Mouse (Mus musculus): Measurements from ENCODE around the gene Palm2. TPM values are rescaled to one million over a fixed set of nuclear protein-coding genes. Genes with fewer than 3 reads are reported as not detected.

Palm2 gene
- polyA plus RNA-seq, 1 experiment from 2014 or later: 29.6 TPM

- Histone ChIP-seq H3K4me1 (peaks cover 63% of the 10 kb centered on the region), H3K27me3 (ENCODE audit: insufficient read depth, poor library complexity, severe bottlenecking) (no peaks in the 10 kb centered on the region), H3K27ac (no peak overlapping the region), H3K9me3 (no peaks in the 10 kb centered on the region), H3K4me3 (no peak overlapping the region), H3K36me3 (peaks cover 8% of the 10 kb centered on the region)
- WGBS: 70% methylated on average over 9 of the region's 9 CpGs
- DNase-seq (ENCODE audit: low spot score): no peak
Measured at GRCm38 (mm10) chr4:57638941-57639340, 204.9 kb downstream of the Palm2 start.

- Histone ChIP-seq H3K27me3 (ENCODE audit: insufficient read depth, poor library complexity, severe bottlenecking) (no peaks in the 10 kb centered on the region), H3K4me1 (peaks cover 51% of the 10 kb centered on the region), H3K36me3 (peaks cover 21% of the 10 kb centered on the region), H3K9me3 (no peaks in the 10 kb centered on the region), H3K27ac (peak overlapping the region; percentile 29; the same call in 1 of the 2 replicates), H3K4me3 (no peak overlapping the region)
- WGBS: 26% methylated on average over 7 of the region's 7 CpGs
- DNase-seq (ENCODE audit: low spot score): no peak
Measured at GRCm38 (mm10) chr4:57640222-57640621, 206.2 kb downstream of the Palm2 start.

GRCm38 (mm10) chr4:57640971-57641370 lies 206.9 kb downstream of the Palm2 start:
- Histone ChIP-seq H3K27ac (no peak overlapping the region), H3K9me3 (no peaks in the 10 kb centered on the region), H3K27me3 (ENCODE audit: insufficient read depth, poor library complexity, severe bottlenecking) (no peaks in the 10 kb centered on the region), H3K4me3 (no peak overlapping the region), H3K36me3 (peaks cover 29% of the 10 kb centered on the region), H3K4me1 (peaks cover 44% of the 10 kb centered on the region)
- 83% methylated on average over 3 of the region's 3 CpGs for WGBS
- DNase-seq (ENCODE audit: low spot score): no peak

GRCm38 (mm10) chr4:57650994-57651393 lies 216.9 kb downstream of the Palm2 start:
- WGBS: 80% methylated on average over 1 of the region's 1 CpGs
- H3K4me3 ChIP-seq: no peak overlapping the region
- no peaks in the 10 kb centered on the region for H3K27me3 ChIP-seq (ENCODE audit: insufficient read depth, poor library complexity, severe bottlenecking)
- H3K4me1 ChIP-seq: peaks cover 5% of the 10 kb centered on the region; the same call in 1 of the 2 replicates
- H3K36me3 ChIP-seq: peaks cover 77% of the 10 kb centered on the region
- H3K9me3 ChIP-seq: no peaks in the 10 kb centered on the region
- no peak for DNase-seq (ENCODE audit: low spot score)
- H3K27ac ChIP-seq: no peak overlapping the region

- H3K36me3 ChIP-seq: peaks cover 80% of the 10 kb centered on the region
- DNase-seq (ENCODE audit: low spot score): no peak
- no peaks in the 10 kb centered on the region for H3K27me3 ChIP-seq (ENCODE audit: insufficient read depth, poor library complexity, severe bottlenecking)
- no peaks in the 10 kb centered on the region for H3K9me3 ChIP-seq
- no peak overlapping the region for H3K27ac ChIP-seq
- peaks cover 5% of the 10 kb centered on the region; the same call in 1 of the 2 replicates for H3K4me1 ChIP-seq
- H3K4me3 ChIP-seq: no peak overlapping the region
- WGBS: 84% methylated on average over 8 of the region's 8 CpGs
Measured at GRCm38 (mm10) chr4:57651547-57651946, 217.5 kb downstream of the Palm2 start.

- no peak for DNase-seq (ENCODE audit: low spot score)
- Histone ChIP-seq H3K27me3 (ENCODE audit: insufficient read depth, poor library complexity, severe bottlenecking) (no peaks in the 10 kb centered on the region), H3K27ac (no peak overlapping the region), H3K4me1 (peaks cover 5% of the 10 kb centered on the region; the same call in 1 of the 2 replicates), H3K9me3 (no peaks in the 10 kb centered on the region), H3K36me3 (peaks cover 88% of the 10 kb centered on the region), H3K4me3 (no peak overlapping the region)
- 74% methylated on average over 5 of the region's 5 CpGs for WGBS
Measured at GRCm38 (mm10) chr4:57652185-57652904, 218.3 kb downstream of the Palm2 start.

GRCm38 (mm10) chr4:57655966-57656365 lies 221.9 kb downstream of the Palm2 start:
- H3K27me3 ChIP-seq (ENCODE audit: insufficient read depth, poor library complexity, severe bottlenecking): no peaks in the 10 kb centered on the region
- H3K4me3 ChIP-seq: no peak overlapping the region
- H3K27ac ChIP-seq: no peak overlapping the region
- no peaks in the 10 kb centered on the region for H3K9me3 ChIP-seq
- peaks cover 69% of the 10 kb centered on the region for H3K36me3 ChIP-seq
- no peak for DNase-seq (ENCODE audit: low spot score)
- WGBS: 82% methylated on average over 1 of the region's 1 CpGs
- H3K4me1 ChIP-seq: peaks cover 14% of the 10 kb centered on the region

GRCm38 (mm10) chr4:57656388-57656787 lies 222.3 kb downstream of the Palm2 start:
- H3K36me3 ChIP-seq: peaks cover 69% of the 10 kb centered on the region
- DNase-seq (ENCODE audit: low spot score): no peak
- 78% methylated on average over 12 of the region's 12 CpGs for WGBS

GRCm38 (mm10) chr4:57656861-57657260 lies 222.8 kb downstream of the Palm2 start:
- Histone ChIP-seq H3K4me1 (peaks cover 15% of the 10 kb centered on the region), H3K27me3 (ENCODE audit: insufficient read depth, poor library complexity, severe bottlenecking) (no peaks in the 10 kb centered on the region), H3K27ac (no peak overlapping the region), H3K36me3 (peaks cover 64% of the 10 kb centered on the region), H3K4me3 (no peak overlapping the region), H3K9me3 (no peaks in the 10 kb centered on the region)
- DNase-seq (ENCODE audit: low spot score): no peak
- WGBS: 84% methylated on average over 3 of the region's 3 CpGs

More at GRCm38 (mm10) chr4:57656388-57656787, 222.3 kb downstream of the Palm2 start:
- Histone ChIP-seq H3K4me3 (no peak overlapping the region), H3K4me1 (peaks cover 15% of the 10 kb centered on the region), H3K9me3 (no peaks in the 10 kb centered on the region), H3K27ac (no peak overlapping the region), H3K27me3 (ENCODE audit: insufficient read depth, poor library complexity, severe bottlenecking) (no peaks in the 10 kb centered on the region)

GRCm38 (mm10) chr4:57660470-57660869 lies 226.4 kb downstream of the Palm2 start:
- no peak overlapping the region for H3K4me3 ChIP-seq
- no peaks in the 10 kb centered on the region for H3K27me3 ChIP-seq (ENCODE audit: insufficient read depth, poor library complexity, severe bottlenecking)
- DNase-seq (ENCODE audit: low spot score): no peak
- H3K9me3 ChIP-seq: no peaks in the 10 kb centered on the region
- WGBS: 31% methylated on average over 4 of the region's 4 CpGs
- H3K4me1 ChIP-seq: peaks cover 15% of the 10 kb centered on the region
- H3K36me3 ChIP-seq: peaks cover 50% of the 10 kb centered on the region
- peak overlapping the region; percentile 42; the same call in 1 of the 2 replicates for H3K27ac ChIP-seq

GRCm38 (mm10) chr4:57666101-57666500 lies 232.1 kb downstream of the Palm2 start:
- Histone ChIP-seq H3K27ac (no peak overlapping the region), H3K9me3 (no peaks in the 10 kb centered on the region), H3K4me3 (no peak overlapping the region), H3K27me3 (ENCODE audit: insufficient read depth, poor library complexity, severe bottlenecking) (no peaks in the 10 kb centered on the region), H3K4me1 (peaks cover 32% of the 10 kb centered on the region), H3K36me3 (peaks cover 29% of the 10 kb centered on the region)
- no peak for DNase-seq (ENCODE audit: low spot score)
- WGBS: 78% methylated on average over 3 of the region's 3 CpGs

- peaks cover 8% of the 10 kb centered on the region; the same call in 1 of the 2 replicates for H3K36me3 ChIP-seq
- peaks cover 66% of the 10 kb centered on the region for H3K4me1 ChIP-seq
- no peak overlapping the region for H3K4me3 ChIP-seq
- DNase-seq (ENCODE audit: low spot score): peak; percentile 87
- H3K9me3 ChIP-seq: no peaks in the 10 kb centered on the region
- H3K27me3 ChIP-seq (ENCODE audit: insufficient read depth, poor library complexity, severe bottlenecking): no peaks in the 10 kb centered on the region
- peak overlapping the region; percentile 48 for H3K27ac ChIP-seq
- WGBS: 20% methylated on average over 7 of the region's 7 CpGs
Measured at GRCm38 (mm10) chr4:57670813-57671469, 236.9 kb downstream of the Palm2 start.

- Histone ChIP-seq H3K9me3 (no peaks in the 10 kb centered on the region), H3K27me3 (ENCODE audit: insufficient read depth, poor library complexity, severe bottlenecking) (no peaks in the 10 kb centered on the region), H3K27ac (no peak overlapping the region), H3K36me3 (peaks cover 7% of the 10 kb centered on the region; the same call in 1 of the 2 replicates), H3K4me3 (no peak overlapping the region), H3K4me1 (peaks cover 63% of the 10 kb centered on the region)
- WGBS: 78% methylated on average over 4 of the region's 4 CpGs
- no peak for DNase-seq (ENCODE audit: low spot score)
Measured at GRCm38 (mm10) chr4:57672541-57672940, 238.5 kb downstream of the Palm2 start.
